Mouse (Mus musculus) layer of hippocampus, adult 18-20 months (tissue): Measurements from ENCODE around the gene Erbin. TPM values are rescaled to one million over a fixed set of nuclear protein-coding genes. Genes with fewer than 3 reads are reported as not detected.

Source experiments
- DNase-seq, 2 experiments: peaks; one replicate each; pipeline ENCODE4 v3.0.0; 2022; ENCODE audit warnings: low spot score in 2 of 2
- total RNA-seq, 2 experiments: library from RNA; stranded (reverse); gene quantifications; 2 replicates each; pipeline ENCODE4 v1.2.3; 2021

Gene Erbin
- total RNA-seq, 2 experiments from 2014 or later: 45.5 to 54.8 TPM

GRCm38 (mm10) chr13:103914114-103914736, 6.1 kb downstream of the Erbin start:
- DNase-seq: no peak

DNA sequence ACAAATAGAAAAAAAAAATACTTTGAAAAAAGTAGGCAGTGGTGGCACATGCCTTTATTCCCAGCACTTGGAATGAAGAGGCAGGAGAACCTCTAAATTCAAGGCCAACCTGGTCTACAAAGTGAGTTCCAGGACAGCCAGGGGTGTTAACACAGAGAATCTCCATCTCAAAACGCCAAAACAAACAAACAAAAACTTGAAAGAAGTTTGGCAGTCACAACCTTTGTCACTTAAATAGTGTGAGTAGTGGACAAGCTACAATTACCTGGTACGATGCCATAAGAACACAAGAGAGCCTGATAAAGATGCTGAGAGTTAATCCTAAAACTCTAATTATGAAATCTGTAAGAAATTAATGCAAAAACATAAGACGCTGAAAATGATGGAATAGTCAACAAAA, 8.0 kb downstream of the Erbin start:
- no peak for DNase-seq

DNA sequence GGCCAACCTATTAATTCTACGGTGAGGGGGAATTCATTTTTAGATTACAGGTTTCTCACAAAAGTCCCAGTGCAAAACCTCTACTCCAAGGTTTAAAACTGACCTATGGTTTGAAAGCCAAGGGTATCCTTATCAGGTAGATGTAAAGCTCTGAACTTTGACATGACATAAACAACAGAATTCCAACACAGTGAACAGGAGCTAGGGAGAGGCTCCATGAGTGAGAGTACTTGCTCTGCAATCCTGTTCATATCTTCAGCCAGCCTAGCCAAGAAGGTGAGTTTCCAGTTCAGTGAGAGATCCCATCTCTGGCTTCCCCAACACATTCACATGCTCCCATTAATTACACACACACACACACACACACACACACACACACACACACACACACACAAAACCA, 9.7 kb downstream of the Erbin start:
- no peak for DNase-seq

GRCm38 (mm10) chr13:103909894-103910293, 10.4 kb downstream of the Erbin start:
- DNase-seq: no peak

DNA sequence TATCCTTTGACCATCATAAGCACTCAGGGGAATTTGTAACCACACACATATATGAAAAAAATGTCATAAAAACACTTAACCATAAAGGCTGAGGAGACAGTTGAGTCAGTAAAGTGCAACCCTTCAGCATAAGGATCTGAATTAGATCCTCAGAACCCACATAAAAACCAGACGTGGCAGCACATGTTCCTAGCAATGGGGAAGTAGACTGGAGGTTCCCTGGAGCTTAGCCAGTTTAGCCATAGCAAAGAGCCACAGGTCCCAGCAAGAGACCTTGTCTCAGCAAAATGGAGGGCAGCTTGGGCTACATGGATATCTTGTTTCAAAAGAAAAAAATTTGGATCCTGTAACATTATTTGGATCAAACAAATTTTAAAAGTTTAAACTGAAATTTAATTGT, 20.3 kb downstream of the Erbin start:
- DNase-seq: no peak

GRCm38 (mm10) chr13:103897606-103898005, 22.7 kb downstream of the Erbin start:
- DNase-seq: no peak

GRCm38 (mm10) chr13:103893065-103893464, 27.2 kb downstream of the Erbin start:
- DNase-seq: no peak

GRCm38 (mm10) chr13:103890038-103890437, 30.3 kb downstream of the Erbin start:
- no peak for DNase-seq

- DNase-seq: no peak
These were observed 33.8 kb downstream of the Erbin start for GRCm38 (mm10) chr13:103886503-103886902.

DNA sequence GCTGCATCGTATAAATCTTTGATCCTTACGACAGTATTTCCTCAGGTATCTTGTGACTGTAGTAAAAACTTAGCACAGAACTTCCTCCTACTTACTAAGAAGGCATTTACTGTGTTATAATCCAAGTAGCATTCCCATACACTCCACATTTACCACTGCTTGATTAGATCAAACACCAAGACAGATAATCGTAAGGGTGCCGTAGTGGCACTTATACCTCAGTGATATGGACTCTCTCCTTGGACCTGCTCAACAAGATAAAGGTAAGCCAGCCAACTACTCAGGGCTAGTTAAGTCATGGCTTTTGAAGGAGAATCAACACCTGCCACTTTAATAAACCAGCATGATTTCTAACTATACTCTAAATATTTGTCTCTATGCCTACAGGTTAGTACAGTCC, 39.1 kb downstream of the Erbin start:
- no peak for DNase-seq

GRCm38 (mm10) chr13:103876743-103877142, 43.6 kb downstream of the Erbin start:
- DNase-seq: no peak

DNA sequence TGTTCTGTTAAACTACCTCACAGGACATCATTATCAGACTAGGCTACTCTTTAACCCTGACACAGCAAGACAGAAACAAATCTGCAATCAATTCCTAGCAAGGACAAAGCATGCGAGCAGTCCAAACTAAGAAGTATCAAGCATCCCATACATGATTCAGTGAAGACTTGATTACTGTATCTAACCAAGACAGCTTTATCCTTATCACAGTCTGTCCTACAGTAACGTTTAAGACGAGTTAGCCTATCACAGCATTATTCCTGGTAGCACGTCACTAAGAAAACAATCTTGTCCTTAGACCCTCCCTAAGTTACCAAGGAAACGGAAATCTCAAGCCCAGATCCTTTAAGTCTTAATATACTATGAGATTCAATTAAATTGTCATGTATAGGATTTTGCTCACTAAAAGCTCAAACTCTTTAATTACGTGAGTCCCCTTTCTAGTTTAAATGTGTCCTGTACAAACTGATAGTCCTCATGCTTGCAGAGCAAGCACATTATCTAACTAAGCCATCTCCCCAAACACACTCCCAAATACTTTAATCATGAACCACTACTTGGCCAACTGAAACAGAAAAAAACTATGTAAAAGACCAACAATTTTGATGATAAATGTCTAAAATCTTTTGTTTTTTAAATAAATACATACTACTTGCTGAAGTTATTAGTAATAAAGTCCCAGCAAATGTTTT, 44.3 kb downstream of the Erbin start:
- DNase-seq: no peak

DNA sequence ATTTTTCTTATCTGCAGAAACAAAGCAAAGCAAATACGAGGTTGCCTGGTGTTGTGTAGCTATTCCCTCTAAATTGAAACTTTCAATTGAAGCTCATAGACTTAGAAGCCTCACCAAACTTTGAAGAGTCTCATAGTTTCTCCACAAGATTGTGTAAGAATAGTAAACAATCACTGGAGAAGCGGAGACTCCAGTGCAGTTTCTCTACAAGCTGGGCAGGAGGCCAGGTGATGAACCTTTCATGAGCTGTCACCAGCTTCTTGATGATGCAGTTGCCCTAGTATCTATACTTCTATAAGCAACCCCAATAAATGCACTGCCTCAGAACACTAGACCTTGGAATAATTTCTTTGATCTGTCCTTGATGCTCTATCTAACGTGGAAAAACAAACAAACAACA, 49.5 kb downstream of the Erbin start:
- DNase-seq: no peak

DNA sequence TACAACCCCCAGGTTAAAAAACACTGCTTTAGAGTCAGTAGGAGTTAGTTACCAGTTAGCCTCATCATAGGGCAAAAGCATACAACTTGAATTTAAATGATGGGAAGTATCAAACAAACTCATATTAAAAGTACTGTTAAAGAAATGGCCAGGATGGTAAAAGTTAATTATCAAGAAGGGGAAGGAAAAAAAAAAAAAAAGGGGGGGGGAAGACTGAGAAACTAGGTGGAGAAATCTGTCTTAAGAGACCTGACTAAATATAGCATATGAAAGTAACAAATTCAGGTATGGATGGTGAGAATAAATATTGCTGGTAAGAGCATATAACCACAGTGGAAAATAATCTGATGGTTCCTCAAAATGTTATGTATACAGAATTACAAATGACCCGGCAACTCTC, 50.2 kb downstream of the Erbin start:
- DNase-seq: no peak

- no peak for DNase-seq
These were observed 51.4 kb downstream of the Erbin start for GRCm38 (mm10) chr13:103868875-103869274.

DNA sequence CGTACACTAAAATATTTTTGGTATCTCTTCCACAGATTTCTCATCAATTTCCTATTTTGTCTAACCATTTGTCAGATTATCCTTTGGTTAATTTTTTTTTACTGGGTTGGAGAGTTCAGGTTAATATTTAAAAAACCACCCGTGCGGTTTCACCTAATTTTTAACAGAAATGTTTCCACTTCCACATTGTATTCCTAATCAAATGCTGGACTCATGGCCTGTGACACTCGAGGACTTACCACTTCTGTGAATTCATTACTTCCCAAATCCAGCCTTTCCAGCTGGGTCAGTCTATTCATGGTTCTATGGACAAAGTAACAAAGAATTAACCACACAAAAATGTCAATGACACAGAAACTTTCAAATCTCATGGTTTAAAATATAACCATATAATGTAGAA, 58.3 kb downstream of the Erbin start:
- no peak for DNase-seq

GRCm38 (mm10) chr13:103859041-103859440, 61.3 kb downstream of the Erbin start:
- DNase-seq: no peak

DNA sequence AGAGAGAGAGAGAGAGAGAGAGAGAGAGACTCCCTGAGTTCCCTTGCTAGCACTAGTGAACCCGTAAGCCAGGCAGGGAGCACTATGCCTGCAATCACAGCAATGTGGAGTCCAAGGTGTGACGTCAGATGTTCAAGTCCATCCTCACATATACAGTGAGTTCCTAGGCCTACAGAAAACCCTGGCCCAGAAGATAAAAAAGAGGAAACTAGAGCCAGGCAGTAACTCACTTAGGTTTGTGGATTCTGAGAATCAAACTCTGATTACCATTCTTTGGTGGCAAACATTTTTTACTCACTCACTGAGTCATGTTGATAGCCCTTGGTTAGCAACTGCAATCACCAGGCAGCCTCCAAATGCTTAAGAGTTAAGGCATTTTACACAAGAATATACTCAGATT, 72.7 kb downstream of the Erbin start:
- DNase-seq: no peak

GRCm38 (mm10) chr13:103841287-103842201, 78.8 kb downstream of the Erbin start:
- DNase-seq: no peak

- DNase-seq: no peak
These were observed 81.7 kb downstream of the Erbin start for GRCm38 (mm10) chr13:103838619-103839018.

DNA sequence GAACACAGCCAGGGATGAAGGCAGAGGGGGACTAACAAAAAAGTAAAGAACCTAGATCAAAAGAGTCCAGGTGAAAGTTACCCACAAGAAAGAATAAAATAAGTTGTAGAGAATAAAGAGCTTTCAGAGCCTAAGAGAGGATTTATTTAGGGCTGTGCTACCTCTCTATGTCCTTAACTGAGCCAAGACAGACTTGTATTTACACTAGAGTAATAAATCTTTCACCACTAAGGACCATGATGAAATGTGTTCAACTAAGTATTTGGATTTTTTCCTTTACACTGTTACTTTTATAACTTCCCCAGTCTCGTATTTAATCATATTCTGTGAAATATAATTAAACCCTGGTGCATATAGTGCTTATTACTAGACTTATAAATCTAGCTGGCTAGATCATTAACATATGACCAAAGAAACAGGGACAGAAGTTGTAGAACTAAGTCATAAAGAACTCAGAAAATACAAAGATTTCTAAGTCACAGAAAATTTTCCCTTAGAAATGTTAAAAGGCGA, 90.6 kb downstream of the Erbin start:
- DNase-seq: no peak

GRCm38 (mm10) chr13:103822270-103822669, 98.0 kb downstream of the Erbin start:
- no peak for DNase-seq
